Mouse (Mus musculus) CD4-positive, CD25-positive, alpha-beta regulatory T cell (primary cell): ENCODE data around the gene Lim2. TPM values are rescaled to one million over a fixed set of nuclear protein-coding genes. Genes with fewer than 3 reads are reported as not detected.

Experiments used
- polyA plus RNA-seq: library from polyadenylated mRNA; unstranded; fragments of 100-300 nt; shearing (Covaris generic); gene quantifications from one replicate; pipeline ENCODE4 v1.2.1, GENCODE M21; 2017

The Lim2 gene
- not detected for polyA plus RNA-seq

GRCm38 (mm10) chr7:43427406-43427805 lies at the start of gene Lim2:
Gene Lim2 (plus strand): TSS chr7:43427670.

GRCm38 (mm10) chr7:43408131-43408553 lies 19.3 kb upstream of the Lim2 start, which contains the start of gene Siglecg:
Gene Siglecg (plus strand): TSS chr7:43408204.

GRCm38 (mm10) chr7:43436341-43437255 lies 9.1 kb downstream of the Lim2 start, which contains the start of gene Nkg7:
Gene Nkg7 (plus strand): TSS chr7:43437073.

GRCm38 (mm10) chr7:43440482-43440881 lies 13.0 kb downstream of the Lim2 start, which contains the start of gene Cldnd2:
Gene Cldnd2 (plus strand): TSS chr7:43440782.

GRCm38 (mm10) chr7:43443917-43444293 lies 16.4 kb downstream of the Lim2 start, which contains the start of the genes Etfb and Gm45233:
Gene Etfb (plus strand): TSS chr7:43444083.
Gene Gm45233 (plus strand): TSS chr7:43444128.

GRCm38 (mm10) chr7:43462851-43463250 lies 35.4 kb downstream of the Lim2 start, which contains the start of gene Vsig10l:
Gene Vsig10l (plus strand): TSS chr7:43463151.

Other genes with a start within 250 kb of the Lim2 start
- gene Zfp715, start 114.4 kb upstream of the Lim2 start, polyA plus RNA-seq, result 18.1 TPM
- gene Siglecf, start 76.3 kb upstream of the Lim2 start, polyA plus RNA-seq, result not detected
- 0.78 TPM for gene Siglecg, start 19.5 kb upstream of the Lim2 start, polyA plus RNA-seq
- gene Nkg7, start 9.4 kb downstream of the Lim2 start, polyA plus RNA-seq, result 86.9 TPM
- gene Cldnd2, start 13.1 kb downstream of the Lim2 start, polyA plus RNA-seq, result not detected
- 121 TPM for gene Etfb, start 16.4 kb downstream of the Lim2 start, polyA plus RNA-seq
- not detected for gene Gm45233, start 16.5 kb downstream of the Lim2 start, polyA plus RNA-seq
- gene Vsig10l, start 35.5 kb downstream of the Lim2 start, polyA plus RNA-seq, result 4.1 TPM
- gene Iglon5, start 62.4 kb downstream of the Lim2 start, polyA plus RNA-seq, result 0.16 TPM
- not detected for gene 4931406B18Rik, start 78.3 kb downstream of the Lim2 start, polyA plus RNA-seq
- gene Cd33, start 116.8 kb downstream of the Lim2 start, polyA plus RNA-seq, result not detected
- 5.6 TPM for gene Zfp658, start 134.6 kb downstream of the Lim2 start, polyA plus RNA-seq
- 8.7 TPM for gene Zfp719, start 151.9 kb downstream of the Lim2 start, polyA plus RNA-seq
- not detected for gene Zfp819, start 179.5 kb downstream of the Lim2 start, polyA plus RNA-seq
- gene Ceacam18, start 207.0 kb downstream of the Lim2 start, polyA plus RNA-seq, result 0.08 TPM
- gene Siglece, start 232.5 kb downstream of the Lim2 start, polyA plus RNA-seq, result 0.60 TPM
- 14.0 TPM for gene Ctu1, start 244.3 kb downstream of the Lim2 start, polyA plus RNA-seq